Mouse (Mus musculus) embryonic fibroblast, embryonic 13.5 days (primary cell): ENCODE data around the gene Zfp354c. TPM values are rescaled to one million over a fixed set of nuclear protein-coding genes. Genes with fewer than 3 reads are reported as not detected.

Experiments
- H3K27ac ChIP-seq: 2 replicates; pipeline ENCODE4 v1.5.1; 2012; ENCODE audit warnings: low read length, control low read depth, inconsistent platforms; ENCODE audit not compliant: insufficient read depth
- H3K4me1 ChIP-seq: 2 replicates; pipeline ENCODE4 v1.6.1; 2011; ENCODE audit warnings: low read length; ENCODE audit not compliant: control insufficient read depth, insufficient read depth
- H3K4me3 ChIP-seq: 2 replicates; pipeline ENCODE4 v1.5.1; 2011; ENCODE audit warnings: mild to moderate bottlenecking, control low read depth, low read length; ENCODE audit not compliant: insufficient read depth
- CTCF ChIP-seq: IDR thresholded peaks from 2 replicates; pipeline ENCODE4 v1.5.1; 2011; ENCODE audit warnings: mild to moderate bottlenecking, control low read depth, low read length, moderate library complexity, borderline replicate concordance; ENCODE audit not compliant: insufficient read depth
- POLR2A ChIP-seq: IDR thresholded peaks from 2 replicates; pipeline ENCODE4 v1.6.1; 2011; ENCODE audit warnings: low read depth, mild to moderate bottlenecking, control low read depth, low read length, moderate library complexity
- polyA plus RNA-seq: library from polyadenylated mRNA; stranded (reverse); fragments of >200 nt; gene quantifications from 2 replicates; pipeline ENCODE4 v1.2.4, GENCODE M21; 2011; ENCODE audit warnings: low read depth; ENCODE audit not compliant: missing spikeins, insufficient read length

Zfp354c gene
- polyA plus RNA-seq, 1 experiment: 34.8 TPM

DNA sequence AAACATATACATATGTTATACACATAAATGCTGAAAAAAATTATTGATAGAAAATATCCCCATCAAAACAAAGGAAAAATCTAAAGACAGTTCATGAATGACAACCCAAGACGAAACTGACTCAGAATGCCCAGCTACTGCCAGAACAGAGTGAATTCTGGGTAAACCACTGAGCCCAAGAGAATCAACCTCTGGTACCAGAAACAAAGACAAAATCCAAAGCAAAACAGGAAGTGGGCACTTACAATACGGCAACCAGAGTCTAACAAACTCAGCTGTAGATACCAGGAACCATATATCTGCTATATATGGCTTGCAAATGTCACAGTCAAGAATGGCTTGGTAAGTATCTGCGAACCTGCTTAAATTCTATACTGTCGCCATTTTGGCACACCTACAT, 8.2 kb upstream of the Zfp354c start:
- Histone ChIP-seq H3K4me3 (no peak overlapping the region), H3K4me1 (no peaks in the 10 kb centered on the region), H3K27ac (no peak overlapping the region)
- TF ChIP-seq POLR2A (no peak), CTCF (no peak)

DNA sequence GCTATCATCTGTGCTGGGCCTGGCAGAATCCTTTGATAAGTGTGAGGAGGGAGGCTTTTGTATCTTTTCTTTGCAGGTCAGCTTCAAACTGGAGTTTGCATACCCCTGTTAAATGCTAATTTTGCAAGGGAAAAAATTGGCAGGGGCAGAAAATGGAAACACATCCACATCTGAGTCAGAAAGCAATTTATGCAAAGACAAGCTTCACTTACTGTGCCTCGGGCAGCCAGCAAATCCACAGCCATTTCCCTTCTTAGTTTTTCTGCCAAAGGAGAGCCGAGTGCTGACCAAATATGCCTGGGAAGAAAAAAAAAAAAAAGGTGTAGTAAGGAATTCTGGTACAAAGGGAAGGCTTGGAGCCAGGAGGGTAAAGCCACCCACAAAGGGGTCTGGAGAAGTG, 1.3 kb downstream of the Zfp354c start:
- peak overlapping the region; percentile 57 for H3K27ac ChIP-seq
- H3K4me1 ChIP-seq: peaks cover 4% of the 10 kb centered on the region; the same call in 1 of the 2 replicates
- peak overlapping the region; percentile 78 for H3K4me3 ChIP-seq
- TF ChIP-seq POLR2A: no peak
- TF ChIP-seq CTCF: no peak

DNA sequence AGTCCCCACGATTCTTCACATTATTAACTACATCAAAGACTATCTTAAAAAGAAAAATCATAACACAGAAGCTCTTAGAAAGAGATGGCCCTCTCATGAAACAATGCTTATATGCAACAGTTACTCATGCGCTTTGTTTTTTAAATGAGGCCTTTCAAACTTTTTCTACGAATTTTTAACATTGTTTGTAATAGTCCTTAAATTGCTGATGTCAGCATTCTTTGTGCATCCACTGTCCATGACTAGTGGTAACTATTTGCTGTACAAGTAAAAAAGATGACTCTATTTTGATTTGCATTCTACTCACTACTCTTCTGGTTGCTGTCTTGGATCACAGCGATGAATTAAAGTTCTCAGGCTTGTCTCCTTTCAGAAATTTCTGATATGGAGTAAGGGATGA, 13.3 kb downstream of the Zfp354c start:
- H3K27ac ChIP-seq: no peak overlapping the region
- TF ChIP-seq CTCF (no peak), POLR2A (no peak)
- H3K4me3 ChIP-seq: no peak overlapping the region
- no peaks in the 10 kb centered on the region for H3K4me1 ChIP-seq

DNA sequence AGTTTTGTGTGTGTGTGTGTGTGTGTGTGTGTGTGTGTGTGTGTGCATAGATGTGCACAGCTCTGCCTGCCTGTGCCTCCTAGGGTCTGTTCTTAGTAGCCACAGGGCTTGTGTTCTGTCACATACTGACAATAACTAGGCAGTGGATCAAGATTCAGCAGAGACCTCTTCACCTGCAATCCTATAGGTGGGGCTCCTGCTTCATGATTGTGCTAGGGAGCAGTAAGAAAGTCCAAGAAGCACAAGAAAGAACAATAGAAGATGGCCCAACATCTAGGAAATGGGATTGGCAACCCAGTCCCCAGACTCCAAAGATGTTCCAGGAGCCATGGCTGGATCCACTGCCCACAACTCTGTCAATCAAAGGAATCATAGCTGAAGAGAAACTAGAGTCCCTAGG, 28.7 kb downstream of the Zfp354c start:
- no peak overlapping the region for H3K4me3 ChIP-seq
- TF ChIP-seq CTCF: no peak
- TF ChIP-seq POLR2A: no peak
- H3K27ac ChIP-seq: no peak overlapping the region
- H3K4me1 ChIP-seq: no peaks in the 10 kb centered on the region

DNA sequence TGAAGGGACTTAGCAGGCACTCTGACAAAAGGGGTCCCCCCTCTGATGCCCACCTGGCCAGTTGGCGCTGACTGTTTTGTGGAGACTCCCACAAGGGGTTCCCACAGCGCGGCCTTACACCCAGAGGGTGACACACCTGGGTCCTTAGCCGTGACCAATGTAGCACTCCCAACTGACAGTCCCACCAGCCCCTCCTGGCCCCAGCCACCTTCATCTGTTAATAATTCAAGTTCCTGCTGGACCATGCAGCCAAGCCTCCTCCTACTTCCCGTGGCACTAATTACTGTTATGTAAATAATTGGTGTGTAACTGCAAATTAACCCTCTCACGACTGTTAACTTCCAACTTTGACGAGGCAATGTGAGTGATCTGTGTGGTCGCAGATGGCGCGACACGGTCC, 29.9 kb downstream of the Zfp354c start:
- TF ChIP-seq POLR2A (no peak), CTCF (no peak)
- Histone ChIP-seq H3K4me1 (no peaks in the 10 kb centered on the region), H3K27ac (no peak overlapping the region), H3K4me3 (no peak overlapping the region)

DNA sequence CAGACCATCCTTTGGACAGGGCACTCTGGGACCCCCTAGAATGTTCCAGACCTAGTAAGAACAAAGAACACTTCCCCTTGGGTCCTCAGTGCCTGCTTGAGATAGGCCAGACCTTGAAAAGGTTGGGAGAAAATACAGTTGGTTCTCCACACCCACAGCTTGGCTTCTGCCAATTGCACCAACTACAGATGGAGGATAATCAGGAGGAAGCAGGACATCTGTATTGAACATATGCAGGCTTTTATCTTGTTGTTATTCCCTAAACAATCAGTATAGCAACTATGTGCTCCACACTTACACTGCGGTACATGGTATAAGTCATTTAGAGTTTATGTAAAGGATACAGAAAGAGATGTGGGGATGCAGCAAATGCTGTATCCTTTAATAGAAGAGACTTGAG, 56.5 kb downstream of the Zfp354c start:
- Histone ChIP-seq H3K27ac (no peak overlapping the region), H3K4me3 (no peak overlapping the region), H3K4me1 (no peaks in the 10 kb centered on the region)
- TF ChIP-seq POLR2A (no peak), CTCF (no peak)

DNA sequence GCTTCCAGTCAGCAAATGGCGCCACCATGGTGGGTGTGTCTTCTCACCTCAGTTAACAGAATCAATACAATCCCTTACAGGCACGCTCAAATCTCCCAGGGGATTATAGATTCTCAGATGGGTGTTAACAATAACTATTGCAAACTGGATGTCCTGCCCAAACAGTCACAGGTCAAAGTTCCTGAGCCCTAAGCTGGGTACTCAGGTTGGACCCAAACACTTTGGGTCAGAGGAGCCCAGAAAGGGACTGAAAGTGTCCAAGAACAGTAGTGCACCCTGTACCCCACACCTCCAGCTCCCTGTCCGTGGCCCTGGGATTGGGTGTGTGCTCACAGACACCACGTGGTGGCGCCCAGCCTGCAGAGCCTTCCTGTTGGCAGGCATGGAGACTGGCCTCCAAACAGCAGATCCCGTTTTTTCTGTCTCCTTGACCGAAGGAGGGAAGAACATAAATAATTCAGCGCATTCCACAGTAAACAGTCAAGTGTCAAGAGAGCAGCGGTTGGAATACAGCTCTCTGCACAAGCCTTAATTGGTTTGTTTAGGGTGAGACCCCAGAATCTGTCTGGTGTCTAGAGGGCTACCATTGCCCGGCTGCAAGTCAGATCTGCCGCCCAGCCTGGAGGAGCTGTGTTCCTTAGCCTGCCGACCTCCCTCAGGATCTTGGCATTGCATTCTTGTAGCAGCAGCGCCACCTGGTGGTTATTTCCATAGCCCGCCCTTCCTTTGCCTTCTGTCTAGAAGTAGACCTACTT, 58.4 kb downstream of the Zfp354c start:
- TF ChIP-seq POLR2A (no peak), CTCF (peak; percentile 91)
- no peak overlapping the region for H3K4me3 ChIP-seq
- no peaks in the 10 kb centered on the region for H3K4me1 ChIP-seq
- no peak overlapping the region for H3K27ac ChIP-seq

DNA sequence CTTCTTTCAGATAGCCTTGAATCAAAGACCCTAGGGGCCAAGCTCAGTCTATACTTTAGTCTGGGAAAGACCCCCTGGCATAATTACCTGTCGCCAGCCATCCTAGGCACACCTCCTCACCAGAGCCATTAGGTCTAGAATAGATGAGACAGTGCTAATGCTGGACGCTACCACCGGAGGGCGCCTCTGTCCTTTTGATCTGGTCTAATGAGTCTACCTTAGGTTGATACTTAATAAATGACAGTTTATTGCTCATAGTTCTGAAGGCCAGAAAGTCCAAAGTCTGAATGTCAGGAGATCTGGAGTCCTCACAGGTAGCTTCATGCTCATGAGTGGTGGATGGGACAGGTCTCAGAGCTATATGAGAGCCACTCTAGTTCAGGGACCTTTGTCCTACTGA, 60.5 kb downstream of the Zfp354c start:
- TF ChIP-seq POLR2A: no peak
- 0 out of 2 replicates have a peak, but pooled peaks have one; percentile 15 for TF ChIP-seq CTCF
- no peaks in the 10 kb centered on the region for H3K4me1 ChIP-seq
- no peak overlapping the region for H3K4me3 ChIP-seq
- no peak overlapping the region for H3K27ac ChIP-seq

DNA sequence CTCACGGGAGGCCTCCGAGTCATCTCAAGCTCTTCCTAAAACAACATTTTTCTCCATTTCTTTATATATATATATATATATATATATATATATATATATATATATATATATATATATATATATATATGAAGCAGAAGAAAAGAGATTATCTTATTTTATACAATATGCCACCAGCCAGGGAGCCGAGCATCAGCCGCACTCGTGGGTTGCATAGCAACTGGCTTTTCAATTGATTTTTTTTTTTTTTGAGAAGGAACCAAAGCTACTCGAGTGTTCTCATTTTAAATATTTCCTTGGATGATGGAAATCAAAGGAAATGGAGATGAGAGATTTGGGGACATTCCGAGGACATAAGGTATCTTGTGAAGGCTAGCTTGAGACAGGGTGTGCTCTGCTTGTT, 61.1 kb downstream of the Zfp354c start:
- H3K27ac ChIP-seq: no peak overlapping the region
- H3K4me1 ChIP-seq: no peaks in the 10 kb centered on the region
- TF ChIP-seq POLR2A: no peak
- no peak for TF ChIP-seq CTCF
- no peak overlapping the region for H3K4me3 ChIP-seq

Other genes starting within 250 kb of the Zfp354c start
- 22.3 and 25.6 TPM in 2 replicates for gene Adamts2, start 225.6 kb downstream of the Zfp354c start, polyA plus RNA-seq
- 0.28 TPM in 1 of 2 replicates, not detected in the other for gene Zfp879, start 13.8 kb upstream of the Zfp354c start, polyA plus RNA-seq
- not detected in 2 replicates for gene Grm6, start 23.0 kb upstream of the Zfp354c start, polyA plus RNA-seq
- 1.2 and 1.9 TPM in 2 replicates for gene Zfp454, start 59.9 kb upstream of the Zfp354c start, polyA plus RNA-seq
- gene Zfp2, start 88.4 kb upstream of the Zfp354c start, polyA plus RNA-seq: 4.2 and 4.9 TPM in 2 replicates
- gene Zfp354b, start 103.9 kb upstream of the Zfp354c start, polyA plus RNA-seq: 1.6 and 2.2 TPM in 2 replicates
- not detected in 2 replicates for gene 4933414I15Rik, start 116.0 kb upstream of the Zfp354c start, polyA plus RNA-seq
- not detected in 2 replicates for gene Prop1, start 126.0 kb upstream of the Zfp354c start, polyA plus RNA-seq
- not detected in 2 replicates for gene Olfr1378, start 138.8 kb upstream of the Zfp354c start, polyA plus RNA-seq
- gene Olfr1377, start 154.2 kb upstream of the Zfp354c start, polyA plus RNA-seq: not detected in 2 replicates
- gene Olfr51, start 175.9 kb upstream of the Zfp354c start, polyA plus RNA-seq: not detected in 2 replicates
- not detected in 2 replicates for gene Olfr54, start 186.5 kb upstream of the Zfp354c start, polyA plus RNA-seq
- not detected in 2 replicates for gene Olfr1375, start 220.4 kb upstream of the Zfp354c start, polyA plus RNA-seq
- gene Zfp354a, start 231.5 kb upstream of the Zfp354c start, polyA plus RNA-seq: 5.0 and 6.4 TPM in 2 replicates